Mouse (Mus musculus) cerebellum, adult 11 months (tissue): ENCODE data around the gene Clcf1.
A peak's percentile ranks its signal among the peaks of the same experiment; 100 is the strongest.

Source experiments
- DNase-seq: peaks from one replicate; pipeline ENCODE4 v3.0.0; 2022

The Clcf1 gene

DNA sequence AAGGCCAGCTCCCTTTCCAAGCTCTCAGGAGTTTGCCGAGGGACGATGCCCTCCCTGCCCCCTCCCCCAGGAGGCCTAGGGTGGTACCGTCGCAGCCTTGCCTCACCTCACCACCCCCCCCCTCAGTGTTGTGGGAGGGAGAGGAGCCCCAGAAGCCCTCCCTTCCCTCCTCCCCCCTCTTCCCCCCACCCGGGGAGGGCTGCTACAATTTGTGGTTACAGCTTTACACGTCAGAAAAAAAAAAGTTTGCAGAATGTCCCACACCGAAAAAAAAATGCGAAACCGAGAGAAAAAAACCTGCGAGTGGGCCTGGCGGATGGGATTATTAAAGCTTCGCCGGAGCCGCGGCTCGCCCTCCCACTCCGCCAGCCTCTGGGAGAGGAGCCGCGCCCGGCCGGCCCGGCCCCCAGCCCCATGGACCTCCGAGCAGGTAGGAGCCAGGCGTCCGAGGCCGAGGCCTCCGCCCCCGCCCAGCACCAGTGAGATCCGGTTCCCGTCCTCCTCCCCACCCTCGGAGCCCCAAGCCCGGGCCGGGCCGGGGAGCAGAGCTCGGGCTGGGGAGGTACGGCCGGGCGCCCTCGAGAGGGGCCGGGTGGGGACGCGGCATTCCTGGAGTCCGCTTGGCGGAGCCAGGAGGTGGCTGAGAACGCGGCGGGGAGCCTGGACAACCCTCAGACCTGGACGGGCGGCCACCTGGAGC lies at the start of gene Clcf1, which contains the start of gene AC109138.7:
Gene Clcf1 (plus strand): TSS at position 168 of the 700 bp plus-strand sequence.
Gene AC109138.7 (plus strand): TSS at position 287 of the 700 bp plus-strand sequence.
- no peak for DNase-seq

DNA sequence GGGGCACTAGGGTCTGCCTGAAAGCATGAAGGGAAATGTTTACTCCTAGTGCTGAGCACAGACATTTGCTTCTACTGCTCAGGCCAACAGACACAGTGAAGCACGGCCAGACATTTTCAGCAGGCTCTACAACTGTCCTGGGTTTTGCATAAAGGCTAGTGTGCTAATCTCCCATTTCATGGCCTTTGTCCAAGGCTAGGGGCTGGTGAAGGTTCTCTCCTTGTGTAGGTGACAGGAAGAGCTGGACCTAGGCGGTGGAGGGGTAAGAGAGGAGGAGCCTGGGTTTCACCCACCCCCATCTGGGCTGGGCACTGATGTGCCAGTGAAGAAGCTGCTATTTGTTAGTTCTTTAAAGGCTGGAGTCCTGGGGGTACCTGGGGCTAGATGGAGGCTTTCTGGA lies 49.3 kb upstream of the Clcf1 start:
- no peak for DNase-seq

DNA sequence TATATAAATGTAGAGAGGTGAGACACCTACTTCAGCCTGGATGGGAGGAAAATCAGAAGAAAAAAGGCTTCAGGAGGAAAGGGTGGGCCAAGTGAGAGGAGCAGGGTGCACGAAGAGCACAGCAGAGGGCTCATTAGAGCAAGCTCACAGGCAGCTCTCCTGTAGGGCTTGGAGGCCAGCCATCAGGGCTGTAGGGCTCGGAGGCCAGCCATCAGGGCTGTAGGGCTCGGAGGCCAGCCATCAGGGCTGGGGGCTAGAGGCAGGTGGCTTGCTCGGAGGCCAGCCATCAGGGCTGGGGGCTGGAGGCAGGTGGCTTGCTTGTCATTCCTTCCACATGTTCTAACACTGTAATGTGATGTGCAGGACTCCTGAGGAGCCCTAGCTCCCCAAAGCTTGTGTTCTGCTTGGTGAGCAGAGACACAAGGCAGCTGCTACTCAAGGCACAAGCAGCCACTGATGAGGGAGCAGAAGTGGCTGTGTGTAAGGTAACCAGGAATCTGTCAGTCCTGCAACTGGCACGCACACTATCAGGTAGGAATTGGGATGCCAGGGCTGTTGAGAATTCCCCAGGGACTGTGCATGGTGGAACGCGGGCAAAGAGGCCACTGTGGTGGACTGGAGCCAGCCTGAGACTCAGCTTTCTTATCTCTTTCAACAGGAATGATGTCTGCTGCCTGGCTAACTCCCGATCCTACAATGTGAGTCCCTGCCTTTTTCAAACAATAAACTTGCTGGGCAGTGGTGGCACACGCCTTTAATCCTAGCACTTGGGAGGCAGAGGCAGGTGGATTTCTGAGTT lies 47.2 kb upstream of the Clcf1 start:
- DNase-seq: no peak

DNA sequence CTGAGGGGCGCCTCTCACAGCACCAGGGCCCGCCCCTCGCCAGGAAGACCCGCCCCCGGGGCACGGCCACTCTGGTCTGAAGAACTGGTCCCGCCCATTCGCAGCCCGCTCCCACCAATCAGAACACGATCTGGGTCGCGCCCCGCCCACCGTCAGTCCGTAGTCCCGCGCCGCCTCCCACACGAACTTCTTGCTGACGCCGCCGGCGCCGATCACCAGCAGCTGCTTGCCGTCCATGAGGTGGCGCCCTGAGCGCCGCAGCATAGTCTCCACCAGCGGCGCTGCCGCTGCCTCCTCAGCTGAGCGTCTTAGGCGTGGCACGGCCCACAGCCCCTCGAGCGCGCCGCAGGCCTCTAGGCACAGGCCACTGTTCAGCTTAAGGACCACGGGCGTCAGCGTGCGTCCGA lies 44.7 kb upstream of the Clcf1 start:
- DNase-seq: peak; percentile 100

DNA sequence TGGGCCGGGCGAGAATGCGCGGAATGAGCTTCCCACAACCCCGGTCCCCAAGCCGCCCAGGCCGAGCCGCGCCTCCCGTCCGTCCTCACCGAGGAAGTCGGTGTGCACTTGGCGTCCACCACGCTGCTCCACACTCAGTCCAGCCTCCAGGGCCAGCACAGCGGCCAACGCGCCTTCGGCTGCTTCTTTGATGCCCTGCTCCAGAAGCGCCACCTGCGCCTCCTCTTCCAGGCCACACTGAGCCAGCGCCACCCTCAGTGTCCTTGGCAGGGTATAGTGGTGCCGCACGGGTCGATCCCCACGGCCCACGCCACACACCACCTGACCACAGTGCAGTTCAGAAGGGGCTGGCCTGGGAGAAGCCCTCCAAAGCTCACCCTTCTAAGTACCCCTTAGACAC lies 44.2 kb upstream of the Clcf1 start:
- no peak for DNase-seq

DNA sequence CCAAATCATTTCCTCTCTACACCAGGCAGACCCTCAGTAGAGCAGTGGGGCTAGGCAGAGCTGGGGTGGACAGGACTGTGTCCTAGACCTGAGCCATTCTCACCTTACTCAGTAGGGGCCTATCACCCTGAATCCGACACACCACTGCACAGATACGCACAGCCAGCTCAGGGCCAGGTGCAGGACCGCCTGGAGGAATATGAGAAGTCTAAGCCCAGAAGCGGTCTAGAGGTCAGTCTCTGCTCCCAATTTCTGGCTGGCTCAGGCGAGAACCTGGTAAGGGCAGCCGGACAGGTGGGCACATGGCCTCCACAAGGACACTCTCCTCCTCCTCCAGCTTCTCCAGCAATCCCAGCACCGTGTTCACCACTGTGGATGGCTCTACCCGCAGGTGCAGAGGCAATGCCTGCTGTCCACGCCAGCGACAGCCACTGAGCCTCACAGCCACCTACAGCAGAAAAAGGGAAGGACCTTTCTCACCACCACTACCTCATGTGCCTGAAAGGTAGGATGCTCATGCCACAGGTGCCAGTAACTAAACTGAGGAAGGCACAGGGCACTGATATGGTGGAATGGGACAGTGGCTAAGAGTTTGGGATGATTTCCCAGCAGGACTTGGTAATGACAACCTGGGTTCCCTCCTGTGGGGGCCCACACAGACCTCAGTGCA lies 43.2 kb upstream of the Clcf1 start:
- DNase-seq: peak; percentile 29

DNA sequence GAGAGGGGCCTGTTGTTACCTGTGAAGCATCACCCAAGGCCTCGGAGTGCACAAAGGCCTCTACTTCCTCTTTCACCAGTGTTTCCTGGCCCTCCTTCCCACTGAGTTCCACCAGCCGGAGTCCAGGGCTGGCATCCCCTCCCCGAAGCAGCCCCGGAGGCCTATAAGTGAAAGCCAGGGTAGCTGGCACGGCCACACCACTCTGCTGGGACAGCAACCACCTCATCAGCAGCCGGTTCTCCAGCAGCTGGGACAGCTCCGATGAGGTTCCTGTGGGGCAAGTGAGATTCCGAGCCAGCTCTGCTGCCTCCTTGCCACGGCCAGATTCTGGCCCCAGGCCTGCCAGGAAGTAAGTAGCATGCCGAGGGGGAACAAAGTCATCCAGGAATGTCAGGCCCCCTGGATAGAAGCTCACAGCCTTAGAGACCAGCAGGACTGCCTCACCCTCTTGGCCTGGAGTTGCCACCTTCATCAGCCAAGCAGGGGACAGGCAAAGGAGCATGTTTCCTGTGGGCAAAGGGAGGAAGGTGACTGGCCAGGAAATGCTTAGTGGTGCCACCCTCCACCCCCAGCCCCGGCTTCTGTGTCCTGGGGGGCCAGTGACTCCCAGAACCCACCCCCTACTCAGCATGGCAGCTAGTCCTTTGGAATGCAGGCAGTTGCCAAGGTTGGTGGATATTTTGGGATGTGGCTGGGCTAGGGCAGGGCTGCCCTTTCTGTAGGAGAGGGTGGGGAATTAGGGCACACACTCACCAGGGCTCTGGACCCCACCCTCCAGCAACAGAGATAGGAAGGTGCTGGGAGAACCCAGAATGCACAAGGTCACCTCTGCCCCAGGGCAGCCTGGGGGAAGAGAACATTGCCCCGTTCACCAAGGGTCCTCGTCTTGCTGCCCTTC lies 42.4 kb upstream of the Clcf1 start:
- peak; percentile 21 for DNase-seq

DNA sequence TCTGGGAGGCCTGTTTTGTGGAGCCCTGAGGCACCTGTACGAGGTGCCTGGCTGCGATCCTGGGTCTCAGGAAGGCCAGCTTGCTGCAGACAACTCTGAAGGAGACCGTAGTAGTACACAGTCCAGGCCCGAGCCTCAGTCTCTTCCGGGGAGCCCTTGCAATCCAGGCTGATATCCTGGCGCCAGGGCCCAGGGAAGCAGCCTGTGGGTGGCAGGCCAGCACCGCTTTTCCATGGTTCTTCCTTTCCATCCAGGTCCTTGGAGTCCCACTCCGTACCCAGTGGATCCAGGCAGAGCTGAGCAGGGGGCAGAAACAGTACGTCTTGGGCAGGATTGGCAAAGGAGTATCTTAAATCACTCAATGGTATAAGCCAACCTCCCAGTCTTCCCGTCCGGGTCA lies 41.1 kb upstream of the Clcf1 start:
- peak; percentile 14 for DNase-seq

DNA sequence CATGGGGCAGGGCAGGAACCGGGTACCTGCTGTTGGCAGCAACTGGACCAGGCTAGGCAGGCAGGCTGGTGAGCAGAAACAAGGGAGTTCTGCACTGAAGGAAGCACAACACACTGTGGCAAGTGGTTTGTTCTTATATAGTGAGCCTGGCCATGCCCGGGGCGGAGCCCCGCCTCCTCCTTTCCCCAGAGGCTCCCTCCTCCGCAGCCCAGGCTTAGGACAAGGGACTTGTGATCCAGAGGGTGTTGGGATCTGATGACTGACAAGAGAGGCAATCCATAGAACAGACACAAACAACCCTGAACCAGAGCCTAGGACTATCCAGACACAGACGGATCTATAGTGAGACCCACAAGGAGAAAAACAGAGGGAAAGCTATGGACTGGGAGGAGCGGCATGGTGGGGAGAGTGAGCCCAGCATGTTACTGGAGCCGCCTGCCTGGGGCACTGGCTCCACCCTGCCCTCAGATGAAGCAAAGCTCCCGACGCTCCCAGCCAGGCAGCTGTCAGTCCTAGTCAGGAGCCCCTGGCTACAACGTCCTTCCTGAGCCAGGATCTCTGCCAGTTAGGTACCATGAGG lies 38.6 kb upstream of the Clcf1 start, which contains the start of gene Carns1:
Gene Carns1 (minus strand): TSS at position 112 of the 580 bp plus-strand sequence.
- no peak for DNase-seq

DNA sequence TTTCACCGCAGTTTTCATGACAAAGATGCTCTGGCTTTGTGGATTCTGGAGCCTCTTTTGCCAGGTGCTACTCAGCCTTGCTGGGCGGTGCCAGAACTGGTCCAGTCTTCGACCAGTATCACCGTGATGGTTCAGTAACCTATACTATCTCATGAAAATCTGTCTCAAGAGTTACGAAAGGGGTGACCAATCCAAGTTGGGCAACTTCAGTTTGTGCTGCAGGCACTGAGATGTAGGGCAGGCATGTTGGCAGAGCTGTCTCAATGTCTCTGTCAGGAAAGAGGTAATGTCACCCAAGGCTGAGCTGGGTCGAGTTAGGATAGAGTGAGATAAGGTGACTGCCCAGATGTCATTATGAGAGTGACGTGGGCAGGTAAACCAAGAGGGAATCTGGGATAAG lies 33.6 kb upstream of the Clcf1 start:
- DNase-seq: no peak

DNA sequence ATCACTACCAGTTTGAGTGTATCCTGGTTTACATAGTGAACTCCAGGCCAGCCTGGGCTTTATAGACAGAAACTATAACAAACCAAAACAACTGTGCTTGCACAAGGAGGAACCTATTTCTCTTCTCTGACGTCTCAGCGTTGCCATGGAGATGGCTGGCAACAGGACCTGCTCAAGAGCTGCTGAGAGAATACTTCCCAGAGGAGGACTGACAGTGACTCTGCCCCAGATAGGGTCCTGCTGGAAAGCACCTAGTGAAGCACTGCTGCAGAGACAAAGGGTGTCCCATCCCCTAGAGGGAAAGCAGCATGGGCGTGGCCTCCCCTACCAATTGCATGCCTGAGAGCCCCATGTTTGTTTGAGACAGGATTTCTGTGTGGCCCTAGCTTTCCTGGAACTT lies 32.1 kb upstream of the Clcf1 start:
- no peak for DNase-seq

DNA sequence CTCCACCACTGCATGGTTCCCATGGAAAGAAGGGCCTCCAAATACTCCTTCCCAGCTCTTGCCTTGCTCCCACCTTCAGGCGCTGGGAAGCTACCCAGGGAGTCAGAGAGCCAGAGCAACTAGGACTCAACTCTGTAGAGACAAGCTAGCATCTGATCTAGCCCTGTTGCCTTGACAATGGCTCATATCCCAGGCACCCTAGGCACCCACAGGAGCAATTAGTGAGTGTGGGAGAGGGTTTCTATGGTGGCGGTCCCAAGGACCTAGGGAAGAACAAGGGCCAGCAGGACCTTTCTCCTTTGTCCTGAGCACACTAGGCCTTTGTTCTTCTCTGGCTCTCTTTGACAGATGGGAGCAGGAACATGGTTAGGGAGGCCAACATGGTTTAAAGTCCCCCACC lies 30.3 kb upstream of the Clcf1 start:
- DNase-seq: no peak

DNA sequence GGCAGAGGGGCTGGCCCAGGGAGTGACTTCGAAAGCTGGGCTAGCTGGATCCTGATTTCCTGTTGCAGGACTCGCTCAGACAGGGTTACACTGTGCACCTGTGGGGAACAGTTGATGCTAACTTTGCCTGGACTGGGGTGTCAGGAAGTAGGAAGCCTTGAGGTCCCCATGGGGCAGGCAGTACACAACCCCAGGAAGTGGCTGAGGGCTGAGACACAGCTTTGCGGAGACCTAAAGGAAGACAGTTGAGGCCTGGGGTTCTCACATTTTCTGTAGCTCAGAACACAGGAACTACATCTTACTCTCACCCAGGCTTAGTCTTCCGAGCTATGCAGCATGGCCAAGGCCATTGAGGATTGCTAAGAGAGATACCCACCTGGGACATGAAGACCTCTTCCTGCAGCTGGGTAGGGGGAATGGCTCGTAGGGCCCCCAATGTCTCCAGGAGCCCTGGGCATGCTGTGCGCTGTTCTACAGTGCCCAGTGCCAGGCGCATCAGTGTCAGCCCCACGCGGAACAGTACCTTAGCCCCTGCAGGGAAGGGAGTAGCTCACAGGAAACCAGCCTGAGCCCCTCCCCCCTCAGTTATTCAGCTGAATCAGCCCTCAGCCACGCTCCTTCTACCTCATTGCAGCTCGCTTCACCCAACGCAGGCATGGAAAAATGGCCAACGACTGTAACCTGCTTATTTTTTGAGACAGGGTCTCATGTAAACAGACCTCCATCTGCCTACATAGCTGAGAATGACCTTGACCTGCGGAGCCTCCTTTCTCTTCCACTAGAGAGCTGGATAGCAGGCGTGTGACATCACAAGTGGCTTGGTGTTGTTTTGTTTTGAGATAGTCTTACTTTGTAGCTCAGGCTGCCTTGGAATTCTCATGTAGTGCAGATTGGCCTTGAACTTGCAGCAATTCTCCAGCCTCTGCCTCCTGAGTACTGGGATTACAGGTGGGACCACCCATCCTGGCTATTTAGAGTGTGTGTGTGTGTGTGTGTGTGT lies 28.8 kb upstream of the Clcf1 start:
- DNase-seq: no peak

DNA sequence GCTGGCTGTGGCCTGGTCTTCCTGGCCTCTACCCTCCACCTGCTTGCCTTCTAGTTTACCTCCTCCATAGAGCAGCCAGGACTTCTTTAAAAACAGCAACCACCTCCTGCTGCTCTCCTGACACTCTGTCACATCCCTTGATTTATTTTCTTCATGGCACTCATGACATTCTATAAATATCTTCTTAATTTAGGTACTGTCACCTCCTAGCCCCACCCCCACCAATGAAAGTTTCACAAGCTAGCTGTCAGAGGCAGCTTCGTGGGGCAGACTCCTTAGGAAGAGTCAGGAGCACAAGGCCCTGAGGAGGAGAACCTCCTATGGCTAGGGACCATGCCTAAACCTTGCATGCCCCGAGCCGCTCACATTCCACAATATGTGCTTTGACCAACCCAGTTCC lies 26.7 kb upstream of the Clcf1 start:
- no peak for DNase-seq

DNA sequence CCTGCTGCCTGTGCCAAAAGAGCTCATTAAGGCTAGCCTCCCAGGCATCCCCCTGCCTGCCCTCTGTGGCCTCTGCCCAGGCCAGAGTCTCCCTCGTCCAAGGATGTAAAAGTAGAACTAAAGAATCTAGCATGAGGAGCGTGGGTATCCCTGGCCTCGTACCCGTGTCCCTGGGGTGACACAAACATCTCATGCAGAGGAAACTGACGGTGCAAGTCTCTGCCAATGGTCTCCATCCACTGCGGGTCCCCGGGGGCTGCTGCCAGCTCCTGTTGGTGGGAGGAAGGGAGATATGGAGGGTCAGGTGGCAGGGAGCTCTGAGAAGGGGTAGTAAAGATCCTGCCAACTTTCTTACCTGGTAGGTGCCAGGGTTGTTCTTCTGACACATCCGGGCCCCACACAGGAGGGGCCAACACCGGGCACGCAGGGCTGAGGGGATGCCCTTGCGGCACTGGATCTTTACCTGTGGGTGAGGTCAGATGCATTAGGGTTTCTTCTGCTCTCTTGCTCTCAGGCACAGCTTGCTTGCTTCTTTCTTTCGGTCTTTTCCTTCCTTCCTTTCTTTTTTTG lies 24.9 kb upstream of the Clcf1 start:
- no peak for DNase-seq

DNA sequence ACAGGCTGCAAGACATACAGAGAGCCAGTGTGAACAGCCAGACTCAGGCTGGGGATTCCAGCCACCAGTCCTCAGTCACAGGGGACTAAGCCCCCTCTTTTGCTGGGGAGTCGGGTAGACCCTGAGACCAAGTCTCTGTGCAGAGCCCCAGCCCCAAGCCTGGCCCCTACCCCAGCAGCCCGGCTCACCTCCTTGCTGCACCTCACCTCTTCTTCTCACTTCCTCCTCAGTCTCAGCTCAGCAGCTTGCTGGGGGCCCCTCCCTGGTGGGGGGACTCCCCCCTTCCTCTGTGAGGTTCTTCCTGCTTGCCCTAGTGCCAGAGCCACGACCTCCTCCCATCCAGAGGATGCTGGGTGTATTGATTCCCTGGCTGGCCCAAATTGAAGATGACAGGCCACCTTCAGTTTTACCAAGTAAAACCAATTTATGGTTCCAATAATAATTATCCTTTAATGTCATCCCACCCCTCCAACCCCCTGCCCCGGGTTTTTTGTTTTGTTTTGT lies 23.2 kb upstream of the Clcf1 start, which contains the start of gene Tbc1d10c:
Gene Tbc1d10c (minus strand): TSS at position 454 of the 504 bp plus-strand sequence.
- no peak for DNase-seq

DNA sequence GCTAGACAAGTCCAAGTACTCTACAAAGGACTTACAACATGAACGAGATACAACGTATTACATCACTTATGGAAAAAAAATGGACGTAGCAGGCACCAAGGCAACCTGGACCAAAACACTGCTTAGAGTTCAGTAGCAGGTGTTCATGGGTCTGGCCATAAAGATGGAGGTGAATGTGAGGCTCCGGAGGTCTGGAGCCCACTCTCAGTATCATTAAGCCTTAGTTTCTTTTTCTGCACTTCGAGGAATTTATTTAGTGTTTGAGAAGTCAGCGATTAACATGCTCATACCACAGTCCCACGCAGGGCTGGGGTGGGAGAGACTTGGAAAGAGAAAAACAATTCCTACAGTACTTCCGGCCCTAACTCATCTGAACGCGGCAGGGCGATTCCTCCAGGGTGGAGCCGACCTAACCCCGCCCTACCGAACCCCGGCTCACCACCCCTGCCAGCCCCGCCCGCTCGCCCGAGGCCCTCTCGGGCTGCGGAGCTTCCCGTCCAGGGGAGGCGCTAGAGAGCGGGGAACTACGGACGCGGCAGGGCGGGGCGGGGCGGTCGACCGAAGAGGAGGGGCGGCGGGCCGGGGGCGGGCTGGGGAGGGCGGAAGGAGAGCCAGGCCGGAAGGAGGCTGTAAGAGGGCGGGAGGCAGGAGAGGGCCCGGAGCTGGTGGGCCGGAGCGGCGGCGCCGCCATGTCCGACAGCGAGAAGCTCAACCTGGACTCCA lies 22.3 kb upstream of the Clcf1 start, which contains the start of gene Ppp1ca:
Gene Ppp1ca (plus strand): TSS at position 538 of the 723 bp plus-strand sequence.
- DNase-seq: peak; percentile 93

DNA sequence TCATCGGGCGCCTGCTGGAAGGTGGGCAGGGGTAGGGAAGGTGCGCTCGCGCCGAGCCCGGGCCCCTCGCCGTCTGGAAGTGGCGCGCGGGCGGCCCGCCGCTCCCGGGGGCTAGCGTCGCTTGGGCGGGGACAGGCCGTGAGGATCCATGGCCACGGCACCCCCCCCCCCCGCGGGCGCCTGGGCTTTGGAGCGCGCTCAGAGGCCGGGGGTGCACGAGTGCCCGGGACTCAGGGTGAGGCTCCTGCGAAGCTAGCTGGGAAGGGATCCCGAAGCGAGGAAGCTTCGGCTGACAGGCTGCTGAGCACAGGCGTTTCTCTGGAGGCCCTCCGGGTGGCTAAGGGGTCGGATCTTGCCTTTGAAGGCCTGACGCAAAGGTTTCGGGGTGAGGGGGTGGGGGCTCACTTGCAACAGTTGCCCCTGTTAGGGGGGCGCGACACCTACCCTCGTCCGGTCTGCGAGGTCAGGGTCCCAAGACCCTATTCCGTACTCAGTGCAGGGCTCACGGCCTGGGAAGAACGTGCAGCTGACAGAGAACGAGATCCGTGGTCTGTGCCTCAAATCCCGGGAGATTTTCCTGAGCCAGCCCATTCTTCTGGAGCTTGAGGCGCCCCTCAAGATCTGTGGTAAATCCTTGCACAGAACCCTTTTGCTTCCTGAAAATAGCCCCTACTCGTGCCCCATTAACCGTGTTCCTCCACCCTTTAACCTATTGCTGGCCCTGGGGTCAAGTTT lies 21.6 kb upstream of the Clcf1 start:
- no peak for DNase-seq

DNA sequence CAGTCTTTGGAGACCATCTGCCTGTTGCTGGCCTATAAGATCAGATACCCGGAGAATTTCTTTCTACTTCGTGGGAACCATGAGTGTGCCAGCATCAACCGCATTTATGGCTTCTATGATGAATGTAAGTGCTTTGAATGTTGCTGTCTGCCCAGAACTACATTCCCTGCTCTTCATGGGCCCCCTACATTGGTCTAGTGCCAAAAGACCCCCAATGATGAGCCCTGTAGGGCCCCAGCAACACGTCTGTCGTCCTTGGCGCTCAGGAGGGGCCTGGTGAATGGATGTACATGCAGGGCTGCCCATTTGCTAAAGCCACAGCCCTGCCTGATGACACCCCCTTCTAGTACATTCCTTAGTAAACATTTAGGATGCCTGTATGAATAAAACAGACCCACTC lies 20.9 kb upstream of the Clcf1 start:
- no peak for DNase-seq
